Mouse (Mus musculus): ENCODE results near the gene Anp32e.
"Not testable (repeated sequence)": the region's sequence is repeated elsewhere in the genome, so short reads cannot be mapped to it uniquely, and the experiment has no call there.

GRCm38 (mm10) chr3:95920532-95920931, 8.5 kb upstream of the Anp32e start:
- not testable (repeated sequence) for TF ChIP-seq CTCF (IDR thresholded peaks at IDR 0.05; ENCODE audit: low read depth, low read length); GATA1 (IDR thresholded peaks at IDR 0.05; ENCODE audit: borderline replicate concordance, low read length); TAL1 (conservative IDR thresholded peaks at IDR 0.05; ENCODE audit: low read depth, low read length)
